Mouse (Mus musculus) liver, postnatal 0 days (tissue): ENCODE data around the gene Cdk14.

Source experiments
- CTCF ChIP-seq: sonication (generic); IDR thresholded peaks from 2 replicates; pipeline ENCODE4 v1.5.1; 2016; ENCODE audit warnings: antibody characterized with exemption, low read depth
- EP300 ChIP-seq: IDR thresholded peaks from 2 replicates; pipeline ENCODE4 v1.6.1; 2016; ENCODE audit warnings: antibody characterized with exemption, low read depth, mild to moderate bottlenecking

DNA sequence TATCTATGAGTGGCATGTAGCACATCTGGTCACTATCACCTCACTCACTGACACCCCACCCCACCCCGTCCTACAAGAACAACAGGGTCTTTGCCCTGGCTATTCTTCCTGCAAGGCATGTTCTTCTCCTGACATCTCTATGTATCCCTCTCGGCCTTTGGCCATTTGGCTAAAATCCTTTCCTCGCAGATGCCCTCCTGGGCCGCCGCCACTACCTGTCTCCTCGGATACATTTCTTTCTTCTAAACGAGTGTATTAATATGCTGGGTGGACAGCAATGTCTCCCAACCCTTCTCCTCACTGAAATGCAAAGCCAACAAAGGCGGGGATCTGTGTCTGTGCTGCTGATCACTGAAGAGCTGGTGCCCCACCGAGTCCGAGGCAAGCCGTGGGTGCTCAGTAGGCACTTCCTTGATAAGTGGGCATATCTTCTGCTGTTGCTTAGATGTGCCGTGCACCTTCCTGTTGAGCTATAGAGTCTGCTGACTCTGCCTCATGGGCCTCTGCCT, 118.5 kb downstream of the Cdk14 start:
- TF ChIP-seq EP300 (no peak), CTCF (no peak)
